Mouse (Mus musculus) cerebellum, postnatal 4 days (tissue): ENCODE measurements at regions not wholly inside any gene's neighbourhood (a gene's known extent, or its start where the extent isn't known, plus 50 kb on each side); places are given as distances from the start of the nearest gene placed in this dataset.

Experiments
- DNase-seq, 2 experiments: peaks; one replicate each; pipeline ENCODE4 v3.0.0; 2022; ENCODE audit warnings: low spot score in 2 of 2, mixed read lengths in 1 of 2

DNA sequence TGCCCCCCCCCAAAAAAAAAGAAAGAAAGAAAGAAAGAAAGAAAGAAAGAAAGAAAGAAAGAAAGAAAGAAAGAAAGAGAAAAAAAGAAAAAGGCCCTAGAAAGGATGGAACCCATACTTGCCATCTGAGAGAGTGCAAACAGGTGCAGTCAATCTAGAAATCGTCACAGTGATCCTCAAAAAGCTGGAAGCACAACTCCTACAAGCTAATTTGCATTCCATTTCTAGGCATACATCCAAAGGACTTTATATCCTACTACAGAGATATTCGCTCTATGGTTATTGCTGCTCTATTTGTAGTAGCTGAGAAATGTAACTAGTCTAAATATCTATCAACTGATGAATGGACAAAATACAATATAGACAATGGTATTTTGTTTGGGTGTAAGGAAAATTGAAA is 410.2 kb upstream of the Ctnnd2 start:
- DNase-seq: no peak

GRCm38 (mm10) chr15:29776438-29776837 is 396.0 kb upstream of the Ctnnd2 start:
- DNase-seq: no peak

- DNase-seq: peak in 1 of 2 experiments; percentile 10
Observed at GRCm38 (mm10) chr15:29798596-29798995, 373.8 kb upstream of the Ctnnd2 start.

GRCm38 (mm10) chr15:29823271-29823670 is 349.1 kb upstream of the Ctnnd2 start:
- DNase-seq: no peak

GRCm38 (mm10) chr15:29824164-29824563 is 348.2 kb upstream of the Ctnnd2 start:
- DNase-seq: no peak

DNA sequence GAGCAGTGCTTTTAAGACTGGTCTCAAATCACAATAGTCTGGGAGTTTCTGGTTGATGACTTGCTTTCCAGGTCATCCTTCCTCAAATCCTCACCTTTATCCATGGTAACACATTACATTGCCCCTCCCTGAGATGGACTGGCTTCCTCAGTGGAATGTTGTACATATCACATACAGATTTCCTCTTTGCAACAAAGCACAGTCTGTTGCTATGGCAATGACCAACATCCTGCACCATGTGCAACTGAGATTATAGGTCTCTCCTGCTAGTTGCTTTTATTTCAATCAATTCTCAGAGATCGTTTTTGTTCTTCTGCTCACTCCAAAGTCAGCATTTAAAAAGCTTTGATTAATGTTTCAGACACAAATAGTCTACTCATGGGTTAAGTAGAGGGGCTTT is 344.3 kb upstream of the Ctnnd2 start:
- no peak for DNase-seq

GRCm38 (mm10) chr15:29828570-29828969 is 343.8 kb upstream of the Ctnnd2 start:
- no peak for DNase-seq
